8 mouse cellular contexts compared by ENCODE assay signal in genomic region chr6:85189911-85190591, GRCm38 (mm10). TPM values are rescaled to one million over a fixed set of nuclear protein-coding genes. Genes with fewer than 3 reads are reported as not detected.
DNase-seq lines count a peak whose midpoint lies in the region; ATAC-seq and TF ChIP-seq lines count a peak whose summit lies in the region.

No protein-coding gene starts in this region.

- DNase-seq in left cerebral cortex, adult 2 months (ENCODE audit: extremely low spot score in 1 of 2, low spot score in 2 of 2), result peak; percentile 36 to 39
- no peak for DNase-seq in left cerebral cortex, adult 8-10 months (ENCODE audit: low spot score in 2 of 2)
- peak; percentile 42 to 62 for DNase-seq in layer of hippocampus, postnatal 25 days (ENCODE audit: extremely low spot score in 1 of 2, low spot score in 1 of 2)
- DNase-seq in spleen, postnatal 36 days (ENCODE audit: low spot score in 2 of 2), result no peak

- no peak for TF ChIP-seq CTCF in left cerebral cortex, adult 2 months (IDR thresholded peaks at IDR 0.05)
- TF ChIP-seq CTCF in cortical plate, adult 2 months (IDR thresholded peaks at IDR 0.05; ENCODE audit: extremely low read depth, insufficient read depth, low read length), result no peak

- ATAC-seq in heart, embryonic 12.5 days (ENCODE audit: insufficient number of reproducible peaks, low FRiP score), result no peak
- ATAC-seq in neural tube, embryonic 12.5 days (ENCODE audit: low FRiP score, low read depth), result no peak
- ATAC-seq in megakaryocyte progenitor cell, adult 5-6 weeks (replicated peaks; ENCODE audit: poor library complexity), result no peak

- H3K9ac ChIP-seq in heart, embryonic 12.5 days, result no peak overlapping the region
- no peak overlapping the region for H3K9ac ChIP-seq in neural tube, embryonic 12.5 days

- H3K27me3 ChIP-seq in heart, embryonic 12.5 days (replicated peaks), result peaks cover 95% of the 10 kb centered on the region
- peaks cover 98% of the 10 kb centered on the region for H3K27me3 ChIP-seq in neural tube, embryonic 12.5 days (replicated peaks)

- no peaks in the 10 kb centered on the region for H3K36me3 ChIP-seq in heart, embryonic 12.5 days
- no peaks in the 10 kb centered on the region for H3K36me3 ChIP-seq in neural tube, embryonic 12.5 days

- no peaks in the 10 kb centered on the region for H3K9me3 ChIP-seq in heart, embryonic 12.5 days (replicated peaks)
- no peaks in the 10 kb centered on the region for H3K9me3 ChIP-seq in neural tube, embryonic 12.5 days

- H3K27ac ChIP-seq in left cerebral cortex, adult 2 months, result peak overlapping the region; percentile 77
- H3K27ac ChIP-seq in cortical plate, adult 2 months (ENCODE audit: insufficient read depth, low read length), result peak overlapping the region; percentile 3; the same call in 1 of the 2 replicates
- H3K27ac ChIP-seq in heart, embryonic 12.5 days (ENCODE audit: poor library complexity, severe bottlenecking), result no peak overlapping the region
- H3K27ac ChIP-seq in neural tube, embryonic 12.5 days, result no peak overlapping the region

- peak overlapping the region; percentile 71 for H3K4me2 ChIP-seq in heart, embryonic 12.5 days
- H3K4me2 ChIP-seq in neural tube, embryonic 12.5 days (replicated peaks), result peak overlapping the region; percentile 51

- WGBS in heart, embryonic 12.5 days, result under 1% methylated on average over 52 of the region's 52 CpGs
- WGBS in neural tube, embryonic 12.5 days, result under 1% methylated on average over 52 of the region's 52 CpGs

- H3K4me3 ChIP-seq in left cerebral cortex, adult 2 months, result peak overlapping the region; percentile 48
- peak overlapping the region; percentile 77 for H3K4me3 ChIP-seq in cortical plate, adult 2 months (ENCODE audit: insufficient read depth, low read length)
- peak overlapping the region; percentile 42 for H3K4me3 ChIP-seq in heart, embryonic 12.5 days
- H3K4me3 ChIP-seq in neural tube, embryonic 12.5 days, result peak overlapping the region; percentile 15

- no peak for TF ChIP-seq POLR2A in cortical plate, adult 2 months (IDR thresholded peaks at IDR 0.05; ENCODE audit: extremely low read depth, insufficient read depth, low read length)

- no peaks in the 10 kb centered on the region; the same call in 1 of the 2 replicates for H3K4me1 ChIP-seq in cortical plate, adult 2 months (ENCODE audit: control insufficient read depth, insufficient read depth, low read length)
- peaks cover 35% of the 10 kb centered on the region for H3K4me1 ChIP-seq in heart, embryonic 12.5 days (replicated peaks)
- H3K4me1 ChIP-seq in neural tube, embryonic 12.5 days, result peaks cover 36% of the 10 kb centered on the region

- intact Hi-C loops in left cerebral cortex, adult 2 months (cut with DNase I), result no loop called here

RNA-seq across cellular contexts. Expression of gene Emx1, which starts 2.8 kb away (rescaled TPM):
- total RNA-seq in left cerebral cortex, adult 2 months (2021), result 10 to 100 TPM; 32.8 to 40.1 TPM
- 10 to 100 TPM; 32.0 to 34.9 (median 33.8) TPM for total RNA-seq in left cerebral cortex, adult 8-10 months (2022)
- polyA plus RNA-seq in cortical plate, adult 2 months (2012; rRNA removed), result 46.4 and 51.2 TPM in 2 replicates
- not detected in 2 replicates for polyA plus RNA-seq in heart, embryonic 12.5 days (2016; fragmentation: Nextera tagmentation; extraction: Ambion mirVana)
- 10 to 100 TPM; 19.5 to 20.5 TPM for total RNA-seq in layer of hippocampus, postnatal 25 days (2021)
- 0.16 TPM in 1 of 2 replicates, not detected in the other for polyA plus RNA-seq in neural tube, embryonic 12.5 days (2016; fragmentation: Nextera tagmentation; extraction: Ambion mirVana)
- total RNA-seq in megakaryocyte progenitor cell, adult 5-6 weeks (2015), result not detected in 2 replicates
- total RNA-seq in megakaryocyte progenitor cell, adult 5-6 weeks (2017), result not detected in 2 replicates

RNA-seq across cellular contexts. Expression of gene Spr, which starts 52.5 kb away (rescaled TPM):
- 10 to 100 TPM; 40.8 to 41.6 TPM for total RNA-seq in left cerebral cortex, adult 2 months (2021)
- 10 to 100 TPM; 42.5 to 48.4 (median 46.0) TPM for total RNA-seq in left cerebral cortex, adult 8-10 months (2022)
- polyA plus RNA-seq in cortical plate, adult 2 months (2012; rRNA removed), result 15.3 and 18.5 TPM in 2 replicates
- 51.2 and 53.7 TPM in 2 replicates for polyA plus RNA-seq in heart, embryonic 12.5 days (2016; fragmentation: Nextera tagmentation; extraction: Ambion mirVana)
- total RNA-seq in layer of hippocampus, postnatal 25 days (2021), result 10 to 100 TPM; 45.0 to 51.4 TPM
- polyA plus RNA-seq in neural tube, embryonic 12.5 days (2016; fragmentation: Nextera tagmentation; extraction: Ambion mirVana), result 28.3 and 34.8 TPM in 2 replicates
- total RNA-seq in megakaryocyte progenitor cell, adult 5-6 weeks (2015), result 18.1 and 23.7 TPM in 2 replicates
- total RNA-seq in megakaryocyte progenitor cell, adult 5-6 weeks (2017), result 23.6 and 29.4 TPM in 2 replicates

Comparison
In these comparisons a context has a peak if more than half of its experiments do, and no peak if none do; other contexts are left out.
1. DNase-seq: peak in left cerebral cortex, adult 2 months (2 of 2) and layer of hippocampus, postnatal 25 days (2 of 2); none in left cerebral cortex, adult 8-10 months (0 of 2) and spleen, postnatal 36 days (0 of 2).
2. H3K27ac ChIP-seq: peak in left cerebral cortex, adult 2 months (single experiment) and cortical plate, adult 2 months (single experiment); none in heart, embryonic 12.5 days (single experiment) and neural tube, embryonic 12.5 days (single experiment).
3. H3K4me3 ChIP-seq: peak in every context shown above with its lines; median percentile 77 in cortical plate, adult 2 months; 48 in left cerebral cortex, adult 2 months; 42 in heart, embryonic 12.5 days; 15 in neural tube, embryonic 12.5 days.
4. RNA of gene Emx1, which starts 2.8 kb away (total RNA-seq): 32.8 to 40.1 TPM in left cerebral cortex, adult 2 months, 32.0 to 34.9 TPM in left cerebral cortex, adult 8-10 months and 19.5 to 20.5 TPM in layer of hippocampus, postnatal 25 days; not detected in megakaryocyte progenitor cell, adult 5-6 weeks; every median in the first group is over 10 times any median in the second.